Mouse (Mus musculus) c-Kit-positive CD71-positive TER-119-positive erythroid progenitor cells, embryonic 14.5 days (primary cell): ENCODE measurements around the gene Olfr73.
"Not testable (repeated sequence)": the region's sequence is repeated elsewhere in the genome, so short reads cannot be mapped to it uniquely, and the experiment has no call there.

Experiments
- DNase-seq: peaks from one replicate; pipeline ENCODE4 v3.0.0-alpha.2; 2013; ENCODE audit warnings: low spot score

The Olfr73 gene

DNA sequence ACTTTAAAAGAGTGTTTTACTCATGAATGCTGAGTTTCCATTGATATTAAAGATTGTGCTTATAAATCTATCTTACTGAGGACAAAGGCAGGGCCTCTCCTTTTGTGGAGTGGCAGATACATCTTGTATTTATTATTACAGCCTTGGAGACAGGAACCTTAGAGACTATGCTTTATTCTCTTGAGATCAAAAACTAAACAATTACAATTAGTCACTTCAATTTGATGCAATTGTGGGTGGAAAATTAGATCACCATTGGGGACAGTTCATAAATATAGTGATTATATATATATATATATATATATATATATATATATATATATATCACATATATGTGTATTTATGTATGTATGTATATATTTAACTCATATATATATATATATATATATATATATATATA, at the start of gene Olfr73:
Gene Olfr73, minus strand, starts transcription at position 101 of the 400 bp plus-strand sequence.
- DNase-seq = no peak

DNA sequence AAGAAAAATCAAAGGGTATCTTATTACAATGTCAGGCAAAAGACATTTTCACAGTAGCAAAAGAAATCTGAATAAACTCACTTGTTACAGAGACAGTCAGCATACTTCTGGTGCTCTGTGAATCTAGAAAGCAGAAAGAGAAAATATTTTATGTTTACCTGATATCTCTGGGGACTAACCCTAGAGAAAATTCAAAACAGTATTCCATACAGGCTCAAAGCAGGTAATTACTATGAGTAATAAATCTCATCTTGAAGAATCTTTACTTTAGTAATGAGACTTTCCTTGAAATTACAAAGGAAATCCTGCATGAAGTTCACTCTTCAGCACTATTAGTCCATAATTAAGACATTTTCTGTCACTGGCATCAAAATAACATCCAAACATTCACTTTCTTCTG, 34.2 kb upstream of the Olfr73 start, which contains the start of gene Olfr1163:
Gene Olfr1163, minus strand, starts transcription at position 101 of the 400 bp plus-strand sequence.
- no peak for DNase-seq

DNA sequence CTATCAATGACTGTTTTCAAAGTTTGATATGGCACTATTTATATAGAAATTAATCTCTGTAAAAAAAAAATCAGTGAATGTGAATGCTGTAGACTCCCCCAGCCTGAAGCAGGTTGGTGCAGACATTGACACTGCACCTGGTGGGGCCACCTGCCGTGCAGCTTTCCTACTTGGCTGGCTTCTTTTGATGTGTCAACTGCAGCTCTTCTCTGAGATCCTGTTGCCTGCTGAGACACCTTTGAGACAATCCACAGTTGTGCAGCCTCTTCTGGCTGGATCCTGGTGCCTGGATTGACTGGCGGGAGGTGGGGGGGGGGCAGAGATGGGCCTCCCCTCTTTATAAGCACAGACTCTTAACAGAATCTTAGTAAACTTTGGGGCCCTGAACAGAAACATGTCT, 26.1 kb upstream of the Olfr73 start:
- DNase-seq = no peak

DNA sequence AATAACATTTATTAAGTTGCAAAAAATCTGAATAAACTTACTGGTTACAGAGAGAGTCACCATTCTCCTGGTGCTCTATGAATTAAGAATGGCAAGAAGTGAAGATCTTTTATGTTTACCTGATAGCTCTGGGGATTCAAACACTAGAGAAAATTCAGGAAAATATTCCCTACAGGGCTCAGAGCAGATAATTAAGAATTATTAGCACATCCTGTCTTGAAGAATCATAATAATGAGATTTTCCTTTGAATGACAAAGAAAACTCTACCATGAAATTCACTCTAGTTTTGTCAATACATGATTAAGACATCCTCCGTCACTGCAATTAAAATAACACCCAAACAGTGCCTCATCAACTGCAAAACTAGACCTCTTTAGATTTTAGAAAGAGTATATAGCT, 13.5 kb upstream of the Olfr73 start, which contains the start of gene Olfr1162:
Gene Olfr1162, minus strand, starts transcription at position 101 of the 400 bp plus-strand sequence.
- no peak for DNase-seq

DNA sequence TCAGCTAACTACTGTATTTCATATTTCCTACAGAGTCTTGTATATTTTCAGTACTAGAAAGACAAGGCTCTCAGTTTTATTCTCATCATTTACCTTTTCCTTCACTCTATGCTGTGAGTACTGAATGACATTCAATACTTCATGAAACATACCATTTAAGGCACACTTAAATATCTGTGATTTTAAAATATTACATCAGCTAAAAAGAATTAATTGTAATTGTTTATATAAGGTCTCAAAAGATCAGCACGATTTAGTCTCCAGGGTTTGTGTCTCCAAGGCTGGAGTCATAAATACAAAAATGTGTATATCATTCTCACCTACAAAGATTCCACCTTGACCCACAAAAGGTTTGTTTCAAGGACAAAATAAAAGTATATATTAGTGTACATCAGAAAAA, 15.0 kb downstream of the Olfr73 start, which contains the start of gene Olfr1161:
Gene Olfr1161, plus strand, starts transcription at position 301 of the 400 bp plus-strand sequence.
- not testable (repeated sequence) for DNase-seq

DNA sequence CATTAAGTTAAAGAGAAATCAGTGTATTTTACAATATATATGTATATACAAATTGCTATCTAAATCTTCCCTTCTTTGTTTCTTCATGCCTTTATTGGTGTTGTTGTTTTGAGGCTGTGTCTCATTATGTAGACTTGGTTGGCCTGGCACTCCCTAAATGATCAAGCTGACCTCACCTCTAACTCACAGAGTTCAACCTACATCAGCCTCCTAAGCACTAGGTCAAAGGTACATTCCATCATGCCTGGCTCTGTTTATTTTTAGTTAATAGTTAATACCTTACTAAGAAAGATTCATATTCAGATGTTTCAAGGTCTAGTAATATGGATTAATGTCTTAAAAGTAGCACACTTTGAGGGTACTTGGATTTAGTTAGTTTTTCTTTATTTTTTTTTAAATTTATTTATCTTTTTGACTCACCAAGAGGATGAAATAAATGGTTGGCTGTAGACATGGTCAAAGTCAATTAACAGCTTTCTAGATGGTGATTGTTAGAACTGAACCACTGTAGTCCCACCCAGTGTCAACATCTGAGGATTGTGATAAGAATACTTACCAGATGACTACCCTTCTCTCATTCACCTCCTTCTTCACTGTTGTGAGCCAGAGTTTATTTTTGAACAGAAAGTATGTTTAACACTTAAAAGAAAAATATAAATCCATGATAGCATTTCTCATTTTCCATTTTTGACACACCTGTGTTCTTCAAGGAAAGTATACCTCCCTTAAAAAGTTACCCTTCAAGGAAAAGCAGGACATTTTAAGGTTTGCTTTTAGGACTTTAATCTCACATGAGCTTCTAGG, 29.8 kb downstream of the Olfr73 start, which contains the start of gene Olfr1160:
Gene Olfr1160, minus strand, starts transcription at position 754 of the 804 bp plus-strand sequence.
- DNase-seq = no peak

DNA sequence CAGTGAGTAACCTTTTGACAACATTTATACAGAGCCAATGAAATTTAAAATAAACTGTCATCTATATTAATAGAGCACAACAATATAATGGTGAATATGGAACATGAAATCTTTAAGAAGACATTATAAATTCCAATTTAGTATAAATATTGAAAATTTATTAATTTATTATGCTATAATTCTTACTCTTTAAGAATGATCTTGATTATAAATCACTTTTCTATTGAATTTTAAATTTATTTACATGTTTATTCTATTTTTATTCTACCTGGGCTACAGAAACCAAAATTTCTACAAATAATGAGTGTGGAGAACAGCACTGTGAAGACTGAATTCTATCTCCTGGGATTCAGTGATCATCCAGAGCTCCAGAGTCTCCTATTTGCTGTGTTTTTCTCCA, 47.7 kb downstream of the Olfr73 start, which contains the start of gene Olfr1158:
Gene Olfr1158, plus strand, starts transcription at position 301 of the 400 bp plus-strand sequence.
- no peak for DNase-seq
